Mouse (Mus musculus) cerebellum, adult 8-10 months (tissue): ENCODE measurements around the gene Wnk2.
"Not testable (repeated sequence)": the region's sequence is repeated elsewhere in the genome, so short reads cannot be mapped to it uniquely, and the experiment has no call there.

Experiments used
- DNase-seq: peaks from one replicate; pipeline ENCODE4 v3.0.0; 2022

The Wnk2 gene

DNA sequence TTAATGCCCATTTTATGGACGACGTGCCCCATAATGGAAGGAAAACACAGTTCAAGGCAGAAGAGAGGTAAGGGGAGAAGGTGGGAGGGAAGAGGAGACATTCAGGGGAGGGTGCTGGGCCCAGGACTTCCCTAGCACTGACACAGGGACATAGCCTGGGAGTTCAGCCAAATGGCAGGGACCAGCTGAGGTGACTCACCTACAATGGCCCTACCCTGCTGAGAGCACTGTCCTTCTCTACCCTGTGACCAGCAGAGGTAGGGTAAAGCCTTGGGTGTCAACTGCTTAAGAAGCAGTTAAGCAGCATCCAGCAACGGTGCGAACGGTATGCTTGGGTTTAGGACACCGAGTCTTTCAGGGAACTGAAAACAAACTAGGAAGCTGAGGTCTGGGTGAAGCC is 58.9 kb downstream of the Wnk2 start:
- peak; percentile 68 for DNase-seq

DNA sequence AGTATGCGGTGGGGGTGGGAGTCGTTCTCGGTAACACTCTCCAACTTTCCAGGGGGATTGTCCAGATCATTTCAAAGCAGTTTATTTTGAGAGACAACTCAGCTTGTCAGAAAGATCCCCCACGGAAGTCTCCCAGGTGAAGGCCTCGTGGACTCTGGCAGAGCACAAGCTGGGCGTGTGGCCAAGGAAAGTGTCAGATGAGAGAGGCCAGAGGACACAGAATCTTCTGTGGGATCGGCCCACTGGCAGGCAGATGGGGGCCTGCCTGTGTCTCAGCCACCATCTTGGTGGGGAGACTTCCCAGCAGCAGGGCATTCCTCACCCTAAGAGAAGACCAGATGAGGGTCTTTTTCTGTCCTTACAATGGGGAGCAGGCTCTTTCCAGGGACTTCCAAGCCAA is 60.4 kb downstream of the Wnk2 start:
- peak; percentile 54 for DNase-seq

DNA sequence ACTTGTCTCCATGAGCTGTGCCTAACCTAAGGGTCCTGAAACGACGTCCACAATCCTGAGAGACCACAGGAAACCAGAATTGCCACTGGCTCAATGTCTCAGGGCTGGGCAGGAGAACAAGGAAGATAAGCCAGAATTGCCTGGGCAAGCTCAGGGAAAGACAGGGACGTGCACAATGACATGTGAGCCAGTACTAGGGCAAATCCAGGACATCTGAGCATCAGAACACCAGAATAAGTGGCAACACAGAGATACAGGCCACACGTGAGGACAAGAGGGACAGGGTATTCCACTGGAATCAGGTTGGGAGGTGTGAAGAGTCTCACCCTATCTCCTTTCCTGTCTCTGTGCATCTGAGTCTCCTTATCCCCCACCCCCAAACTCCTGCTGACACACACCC is 61.4 kb downstream of the Wnk2 start:
- DNase-seq: no peak

DNA sequence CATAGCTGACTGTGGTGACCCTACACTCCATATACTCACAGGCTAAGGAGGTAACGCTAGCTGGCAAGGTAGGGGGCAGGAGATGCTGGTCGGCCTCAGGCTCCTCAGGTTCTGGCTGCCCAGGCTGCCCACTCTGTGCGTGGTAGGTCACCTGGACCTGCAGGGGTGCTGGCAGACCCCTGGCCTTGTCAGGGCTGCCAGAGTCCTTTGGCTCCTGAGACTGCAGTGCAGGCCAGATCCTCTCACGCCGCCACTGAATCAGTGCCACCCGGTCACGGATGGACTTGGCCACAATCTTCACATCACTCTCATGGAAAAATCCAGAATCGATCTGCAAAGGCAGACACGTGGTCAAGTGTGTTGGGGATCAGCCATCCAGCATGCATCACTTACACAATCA is 62.6 kb downstream of the Wnk2 start:
- no peak for DNase-seq

DNA sequence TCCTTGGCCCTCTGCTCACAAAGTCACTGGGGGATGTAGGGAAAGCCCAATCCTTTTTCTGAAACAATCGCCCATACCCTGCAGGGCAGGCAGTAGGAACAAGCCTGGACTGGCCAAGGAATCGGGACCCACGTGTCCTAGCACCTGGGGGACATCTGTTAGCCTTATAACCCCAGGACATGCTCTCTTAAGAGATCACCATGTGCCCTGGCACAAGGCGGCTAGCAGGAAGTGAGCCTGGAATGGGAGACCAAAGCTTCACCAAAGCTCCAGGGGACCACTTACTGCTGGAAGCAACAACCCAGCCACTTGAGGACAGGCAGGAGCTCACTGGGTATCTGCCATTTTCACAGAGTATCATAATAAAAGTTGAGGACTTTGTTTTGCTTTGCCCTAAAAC is 63.0 kb downstream of the Wnk2 start:
- DNase-seq: no peak

DNA sequence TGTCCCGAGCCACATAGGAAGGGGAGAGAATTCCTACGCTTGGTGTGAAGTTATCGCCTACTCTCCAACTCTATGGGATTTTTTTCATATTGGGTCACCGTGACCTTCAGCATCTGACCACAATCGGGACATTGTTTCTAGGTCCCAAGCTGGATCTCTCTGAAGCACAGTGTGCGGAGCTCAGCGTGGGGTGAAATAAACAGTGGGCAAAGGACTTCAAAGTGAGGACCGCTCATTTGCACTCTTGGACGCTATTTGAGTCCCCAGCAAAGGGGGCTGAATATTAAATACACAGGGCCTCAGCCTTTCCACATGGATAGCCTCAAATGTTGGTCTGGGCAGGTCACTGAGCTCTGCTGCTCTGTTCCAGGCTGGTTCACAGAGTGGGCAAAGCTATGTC is 63.9 kb downstream of the Wnk2 start:
- no peak for DNase-seq

DNA sequence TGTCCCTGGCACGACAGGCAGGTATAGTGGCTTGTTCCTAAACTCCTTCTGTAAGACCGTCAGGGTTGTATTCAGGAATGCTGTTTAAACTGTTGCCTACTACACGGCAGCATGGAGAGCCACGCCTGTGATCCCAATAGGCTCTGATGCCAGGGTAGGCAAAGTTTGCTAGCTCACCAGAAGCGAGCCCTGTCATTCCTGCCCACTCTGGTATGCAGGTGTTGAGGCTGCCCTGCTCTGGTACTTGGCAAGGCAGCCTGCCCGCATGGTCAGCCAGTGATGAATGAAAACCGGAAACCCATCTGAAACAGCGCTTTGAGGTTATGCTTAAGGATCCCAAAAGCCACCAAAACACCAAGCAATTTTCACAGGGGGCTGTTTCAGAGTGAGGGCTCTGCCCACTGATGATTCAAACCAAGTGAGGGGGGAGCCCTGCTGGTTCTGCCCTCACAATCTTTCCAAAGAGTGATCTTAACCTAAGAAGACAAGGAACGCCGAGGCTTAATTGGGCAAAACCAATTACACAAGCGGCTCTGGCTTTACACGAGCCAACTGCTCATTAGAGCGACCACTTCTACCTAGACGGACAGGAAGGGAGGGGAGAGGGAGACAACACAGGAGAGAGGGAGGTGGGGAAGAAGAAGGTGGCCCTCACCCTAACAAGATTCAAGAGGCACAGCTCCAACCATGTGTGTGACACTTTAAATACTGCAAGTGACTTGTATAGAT is 65.5 kb downstream of the Wnk2 start:
- no peak for DNase-seq

DNA sequence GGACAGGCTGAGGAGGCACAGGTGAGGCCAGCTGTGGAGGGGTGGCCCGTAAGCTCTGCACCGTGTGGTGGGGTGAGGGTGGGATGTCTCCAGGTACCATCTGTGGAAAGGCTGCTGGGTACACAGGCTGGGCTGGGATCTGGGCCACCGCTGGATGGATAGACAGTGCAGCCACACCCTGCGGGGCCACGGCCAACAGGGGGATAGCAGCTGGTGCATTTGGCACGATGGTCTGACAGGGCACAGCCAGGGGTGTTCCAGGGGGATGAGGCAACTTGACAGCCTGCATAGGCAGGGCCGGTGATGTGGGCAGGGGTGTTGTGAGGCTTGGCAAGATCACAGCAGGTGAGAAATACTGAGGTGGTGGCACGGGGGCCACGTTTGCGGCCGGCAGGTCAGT is 71.6 kb downstream of the Wnk2 start:
- DNase-seq: no peak

DNA sequence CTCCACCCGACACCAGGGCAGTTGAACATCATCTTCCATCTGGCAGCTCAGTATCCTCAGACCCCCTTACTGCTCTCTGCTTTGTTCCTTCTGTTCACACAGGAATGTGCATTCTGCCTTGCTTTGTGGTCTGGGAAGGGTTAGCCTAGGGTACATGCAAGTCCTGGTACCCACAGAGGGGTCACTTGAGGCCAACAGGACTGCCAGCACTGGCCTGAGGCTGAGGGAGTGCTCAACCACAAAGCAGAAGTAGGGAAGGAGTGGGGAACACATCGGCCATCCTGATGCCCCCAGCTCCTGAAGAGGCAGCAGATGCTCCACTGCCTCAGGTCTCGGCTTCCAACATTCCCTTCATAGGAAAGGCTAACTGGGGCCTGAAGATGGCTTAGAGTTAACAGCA is 72.4 kb downstream of the Wnk2 start:
- DNase-seq: no peak

DNA sequence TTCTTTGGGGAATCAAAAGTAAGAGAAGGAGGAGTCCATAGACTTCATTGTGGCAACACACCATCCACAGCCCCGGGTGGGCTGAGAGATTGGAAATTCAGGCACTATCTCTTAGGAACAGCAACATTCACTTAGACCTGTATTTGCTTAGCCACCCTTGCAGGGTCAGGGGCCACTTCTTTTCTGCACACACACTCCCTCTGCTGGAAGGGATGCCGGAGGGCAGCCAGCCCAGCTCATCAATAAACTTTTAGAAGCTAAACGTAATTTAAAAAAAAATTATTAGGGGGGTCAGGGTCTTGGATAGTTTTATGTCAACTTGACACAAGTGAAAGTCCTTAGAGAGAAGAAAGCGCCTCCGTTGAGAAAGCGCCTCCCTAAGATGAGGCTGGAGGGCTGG is 74.5 kb downstream of the Wnk2 start:
- DNase-seq: no peak

DNA sequence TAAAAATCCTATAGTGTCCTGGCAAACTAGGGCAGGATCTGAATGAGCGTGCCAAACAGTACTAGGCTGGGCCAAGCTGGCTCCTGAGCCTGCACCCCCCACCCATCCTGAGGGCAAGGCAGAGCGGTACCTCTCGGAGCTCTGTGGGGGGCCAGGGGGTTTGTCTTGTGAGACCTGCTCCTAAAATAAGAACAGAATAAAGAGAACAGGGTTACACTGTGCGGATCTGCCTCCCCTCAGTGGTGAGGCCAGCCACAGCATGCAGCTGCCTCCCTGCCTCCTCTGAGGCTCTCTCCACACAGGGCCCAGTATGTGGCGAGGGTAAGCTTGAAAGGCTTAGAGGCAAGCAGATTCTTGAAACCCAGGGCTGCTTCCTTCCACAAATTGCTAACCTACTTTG is 76.0 kb downstream of the Wnk2 start:
- DNase-seq: no peak

DNA sequence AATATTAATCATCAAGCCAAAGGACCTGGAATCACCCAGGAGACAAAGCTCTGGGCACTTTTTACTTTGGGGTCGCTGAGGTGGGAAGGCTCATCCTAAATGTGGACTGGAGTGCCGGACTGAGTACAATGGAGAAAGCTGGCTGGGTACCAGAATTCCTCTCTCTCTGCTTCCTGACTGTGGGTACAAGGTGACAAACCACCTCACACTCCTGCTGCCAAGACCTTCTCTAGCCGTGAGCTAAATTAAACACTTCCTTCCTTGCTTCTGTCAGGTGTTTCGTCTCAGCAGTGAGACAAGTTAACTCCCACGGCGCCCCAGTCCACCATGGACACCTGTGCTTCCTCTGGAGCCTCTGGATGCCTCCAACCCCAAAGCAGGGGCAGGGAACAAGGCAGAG is 77.8 kb downstream of the Wnk2 start:
- DNase-seq: no peak

DNA sequence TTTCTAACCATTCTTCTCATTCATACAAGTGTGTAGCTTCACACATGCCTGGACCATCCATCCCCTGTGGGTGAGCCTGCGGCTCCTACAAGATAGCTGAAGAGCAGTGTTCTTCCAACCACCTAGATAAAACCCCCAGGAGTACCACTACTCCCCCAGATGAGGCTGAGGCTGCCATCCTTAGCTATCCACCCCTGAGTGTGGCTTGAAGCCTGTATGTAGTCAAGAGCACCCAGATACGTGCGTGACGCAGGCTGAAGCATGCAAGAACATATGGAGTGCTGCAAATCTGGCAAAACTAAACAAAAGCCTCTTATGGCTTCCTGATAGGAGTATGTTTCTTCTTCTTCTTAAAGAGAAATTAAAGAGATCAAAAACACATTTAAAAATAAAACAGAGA is 78.4 kb downstream of the Wnk2 start:
- no peak for DNase-seq

DNA sequence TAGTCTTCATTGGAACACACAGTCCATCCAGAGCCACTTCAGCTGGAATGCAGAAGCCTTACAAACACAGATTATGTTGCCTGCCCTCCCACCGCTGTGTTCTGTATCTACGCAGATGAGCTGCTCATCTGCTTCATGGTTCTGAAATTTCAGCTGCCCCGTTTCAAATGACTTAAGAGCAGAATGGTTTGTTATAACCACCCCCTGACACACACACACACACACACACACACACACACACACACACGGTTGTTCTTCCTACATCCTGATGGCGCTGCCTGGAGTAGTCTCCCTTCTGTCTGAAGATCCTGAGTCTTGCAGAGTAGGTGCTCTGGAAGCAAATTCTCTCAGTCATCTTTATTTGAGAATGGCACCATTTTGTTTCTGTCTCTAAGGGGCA is 83.6 kb downstream of the Wnk2 start:
- no peak for DNase-seq

DNA sequence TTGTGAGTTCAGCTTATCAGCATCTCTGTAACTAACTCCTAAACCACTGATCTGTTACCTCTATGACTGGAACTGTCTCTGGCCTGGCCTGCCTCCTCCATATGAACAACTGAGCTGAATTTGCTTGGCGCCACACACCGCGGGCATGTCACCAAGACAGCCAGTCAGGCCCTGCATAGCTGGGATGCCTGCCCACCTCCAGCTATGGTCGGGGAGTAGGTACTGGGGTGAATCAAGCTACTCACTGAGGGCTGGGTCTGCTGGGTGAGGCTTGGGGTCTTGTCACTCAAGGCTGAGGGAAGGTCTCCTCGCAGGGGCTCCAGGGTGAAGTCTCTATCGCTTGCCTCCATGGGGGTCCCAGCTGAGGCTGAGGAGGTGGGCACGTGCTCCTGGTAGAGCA is 87.4 kb downstream of the Wnk2 start:
- no peak for DNase-seq

DNA sequence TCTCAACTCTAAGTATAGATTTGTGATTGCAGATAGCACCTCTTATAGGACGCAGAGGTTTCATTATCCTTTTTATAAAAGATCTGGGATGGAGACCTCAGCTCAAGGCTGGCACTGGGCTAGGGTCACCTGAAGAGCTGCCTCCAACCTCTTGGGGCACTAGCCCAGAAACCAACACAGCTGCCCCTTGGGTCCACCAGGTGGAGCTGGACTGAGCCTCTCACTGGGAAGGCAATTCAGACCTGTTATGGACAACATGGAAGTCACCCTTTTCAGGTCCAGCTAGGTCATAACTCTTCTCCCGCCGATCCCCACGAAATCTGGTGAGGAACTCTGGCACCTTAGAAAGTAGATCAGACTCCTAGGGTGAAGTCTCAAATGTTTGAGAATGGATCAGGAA is 89.3 kb downstream of the Wnk2 start:
- peak; percentile 46 for DNase-seq

DNA sequence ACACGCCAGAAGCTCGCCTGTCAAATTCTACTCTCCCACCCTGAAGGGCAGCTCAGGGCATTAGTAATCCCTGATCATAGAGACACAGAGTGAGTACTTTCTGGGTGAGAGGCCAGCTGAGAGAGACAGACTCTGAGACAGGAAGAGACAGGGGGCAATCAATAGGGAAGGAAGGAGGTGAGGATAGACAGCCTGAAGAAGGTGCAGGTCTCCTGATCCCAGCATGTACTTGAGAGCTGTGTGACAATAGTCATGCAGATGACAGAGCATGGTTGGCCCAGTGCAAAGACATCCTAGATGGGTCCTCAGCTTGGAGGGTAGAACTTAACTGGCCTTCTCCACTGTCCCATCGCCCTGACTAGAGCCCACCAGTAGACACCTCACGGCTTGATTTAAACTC is 91.5 kb downstream of the Wnk2 start:
- DNase-seq: no peak

DNA sequence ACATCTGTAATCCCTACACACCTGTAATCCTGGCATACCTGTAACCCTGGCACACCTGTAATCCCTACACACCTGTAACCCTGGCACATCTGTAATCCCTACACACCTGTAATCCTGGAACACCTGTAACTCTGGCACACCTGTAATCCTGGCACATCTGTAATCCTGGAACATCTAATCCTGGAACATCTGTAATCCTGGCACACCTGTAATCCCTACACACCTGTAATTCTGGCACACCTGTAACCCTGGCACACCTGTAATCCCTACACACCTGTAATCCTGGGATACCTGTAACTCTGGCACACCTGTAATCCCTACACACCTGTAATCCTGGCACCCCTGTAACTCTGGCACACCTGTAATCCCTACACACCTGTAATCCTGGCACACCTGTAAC is 93.1 kb downstream of the Wnk2 start:
- DNase-seq: not testable (repeated sequence)

DNA sequence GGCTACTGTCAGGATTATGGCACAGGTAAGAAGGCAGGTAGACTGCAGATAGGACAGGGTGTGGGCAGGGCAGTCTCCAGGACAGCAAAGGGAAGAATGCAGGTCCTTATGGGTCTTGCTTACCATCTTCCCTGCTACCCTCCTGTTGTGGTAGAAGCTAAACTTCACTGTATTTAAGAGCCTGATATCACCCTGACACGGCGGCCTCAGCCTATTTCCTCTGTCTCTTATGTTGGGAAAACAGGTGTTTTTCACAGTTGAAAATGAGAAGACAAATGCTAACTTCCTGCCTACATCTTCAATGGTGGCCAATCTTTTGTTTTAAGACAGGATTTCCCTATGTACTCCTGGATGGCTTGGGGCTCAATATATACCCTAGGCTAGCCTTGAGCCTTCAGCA is 94.5 kb downstream of the Wnk2 start:
- DNase-seq: no peak

DNA sequence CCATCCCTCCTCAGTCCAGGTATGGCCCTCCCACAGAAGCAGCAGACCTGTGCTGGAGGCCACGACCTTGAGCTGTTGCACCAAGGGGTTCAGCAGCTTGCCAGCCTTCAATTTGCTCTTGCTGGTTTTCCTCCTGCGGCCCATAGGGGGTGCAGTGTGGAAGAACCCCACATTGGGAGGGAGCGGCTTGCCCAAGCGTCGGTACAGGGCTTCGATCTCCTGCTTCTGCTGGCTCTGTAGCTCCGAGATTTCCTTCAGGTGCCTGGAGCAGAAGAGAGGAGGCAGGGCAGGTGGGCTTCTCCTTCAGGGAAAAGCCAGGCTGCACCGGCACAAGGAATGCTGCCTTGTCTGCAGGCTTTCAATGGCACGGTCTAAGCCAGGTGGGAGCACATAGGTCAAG is 95.3 kb downstream of the Wnk2 start:
- no peak for DNase-seq

DNA sequence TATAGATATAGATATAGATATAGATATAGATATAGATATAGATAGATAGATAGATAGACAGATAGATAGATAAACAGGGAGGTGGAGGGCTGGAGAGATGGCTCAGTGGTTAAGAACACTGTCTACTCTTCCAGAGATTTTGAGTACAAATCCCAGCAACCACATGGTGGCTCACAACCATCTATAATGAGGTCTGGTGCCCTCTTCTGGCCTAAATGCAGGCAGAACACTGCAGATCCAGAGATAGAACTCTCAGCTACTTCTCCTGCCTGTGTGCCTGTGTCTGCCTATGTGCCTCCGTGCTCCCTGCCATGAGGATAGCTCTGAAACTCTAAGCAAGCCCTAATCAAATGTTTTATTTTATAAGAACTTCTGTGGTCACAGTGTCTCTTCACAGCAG is 100.4 kb downstream of the Wnk2 start:
- no peak for DNase-seq

DNA sequence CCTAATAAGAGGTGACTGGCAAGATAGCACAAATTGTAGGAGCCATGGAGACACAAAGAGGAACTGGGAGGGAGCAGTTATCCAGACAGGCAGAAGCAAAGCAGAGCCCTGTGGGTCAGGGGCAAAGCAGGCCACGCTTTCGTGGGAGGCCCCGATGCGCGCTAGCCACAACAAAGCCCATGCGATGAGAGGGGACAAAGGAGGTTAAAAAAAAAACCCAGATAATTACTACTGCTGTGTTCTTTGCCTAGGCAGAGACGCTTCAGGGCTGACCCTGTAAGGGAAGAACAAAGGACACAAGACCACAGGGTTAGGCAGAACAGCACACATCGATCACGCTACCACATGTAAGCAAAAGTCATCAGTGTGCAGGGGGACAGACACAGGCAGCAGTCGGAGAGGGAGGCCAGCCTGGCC is 103.7 kb downstream of the Wnk2 start:
- no peak for DNase-seq

DNA sequence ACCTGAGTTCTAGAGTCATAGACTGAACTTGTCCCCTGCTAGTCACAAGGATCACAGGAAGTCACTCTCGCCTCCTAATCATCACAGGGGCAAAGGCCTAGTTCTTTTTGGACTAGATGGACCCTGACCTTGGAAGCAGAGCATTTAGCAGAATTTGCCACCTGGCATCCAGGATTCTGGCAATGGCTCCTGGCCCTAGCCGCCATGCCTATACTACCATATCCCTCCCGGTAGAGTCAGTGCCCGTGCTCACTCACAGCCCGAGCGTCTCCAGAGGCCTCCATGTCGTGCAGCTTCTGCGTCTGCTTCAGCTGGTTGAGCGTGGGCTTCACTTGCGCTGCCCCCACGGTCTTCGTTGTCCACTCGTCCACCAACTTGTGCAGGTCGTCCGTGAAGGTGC is 105.4 kb downstream of the Wnk2 start:
- DNase-seq: no peak

DNA sequence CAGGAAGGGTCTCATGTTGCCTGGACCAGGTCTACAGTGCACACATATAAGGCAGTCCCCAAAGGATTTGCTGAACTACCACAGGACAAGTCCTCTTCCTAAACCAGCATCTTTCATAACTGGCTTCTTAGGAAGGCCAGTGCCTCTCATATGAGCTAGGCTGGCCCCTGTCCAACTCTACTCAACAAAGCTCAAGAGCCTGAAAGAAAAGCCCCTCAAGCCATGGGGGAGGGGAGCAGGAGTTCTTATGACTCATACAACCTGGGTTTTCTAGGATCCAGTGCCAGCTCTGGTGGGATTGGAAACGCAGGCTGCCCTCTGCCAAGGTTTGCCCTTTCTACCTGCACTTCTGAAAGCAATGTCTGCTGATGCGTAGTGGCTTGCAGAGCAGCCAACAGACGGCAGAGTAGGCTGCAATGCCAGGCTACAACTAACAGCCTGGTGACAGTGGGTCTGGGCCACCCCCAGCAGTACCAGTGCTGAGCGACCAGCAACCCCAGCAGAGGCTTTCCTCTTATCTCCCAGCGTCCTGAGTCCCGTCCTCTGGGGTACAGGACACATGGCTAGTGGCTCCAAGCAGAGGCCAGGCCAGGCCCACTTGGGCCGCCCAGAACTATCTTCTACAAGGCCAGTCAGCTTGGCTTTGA is 110.8 kb downstream of the Wnk2 start:
- DNase-seq: no peak

DNA sequence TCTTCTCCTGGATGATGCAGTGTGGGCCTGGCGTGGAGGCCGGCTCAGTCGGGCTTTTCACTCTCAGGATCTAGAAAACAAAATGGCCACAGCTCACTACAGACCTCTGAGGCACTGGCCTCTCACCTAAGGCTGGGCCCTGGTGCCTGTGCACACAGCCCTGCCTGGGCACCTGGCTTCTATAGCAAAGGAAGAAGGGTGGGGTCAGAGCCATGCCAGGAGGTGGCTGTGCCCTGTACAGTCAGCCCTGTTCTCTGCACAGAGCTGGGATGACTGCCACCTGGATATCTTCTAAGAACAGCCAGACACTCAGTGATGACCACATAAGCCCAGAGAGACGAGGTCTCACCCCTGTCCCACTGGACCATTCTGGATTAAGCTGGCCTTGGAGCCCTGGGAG is 111.4 kb downstream of the Wnk2 start:
- DNase-seq: no peak
